Mouse (Mus musculus) hindbrain, embryonic 14.5 days (tissue): ENCODE measurements around the gene Isoc2b. TPM values are rescaled to one million over a fixed set of nuclear protein-coding genes. Genes with fewer than 3 reads are reported as not detected.
"Not testable (repeated sequence)": the region's sequence is repeated elsewhere in the genome, so short reads cannot be mapped to it uniquely, and the experiment has no call there.

Source experiments
- ATAC-seq: fragments of 200-750 bp; cut with Nextera tagmentation; 2 replicates; pipeline ENCODE4 v1.8.0; 2017; ENCODE audit warnings: moderate number of reproducible peaks, mild to moderate bottlenecking, moderate TSS enrichment, moderate library complexity; ENCODE audit not compliant: low FRiP score
- DNase-seq: peaks from one replicate; pipeline ENCODE4 v3.0.0-alpha.2; 2015; ENCODE audit warnings: low spot score
- H3K27ac ChIP-seq: fragments of 300-500 bp; sonication (generic); 2 replicates; pipeline ENCODE4 v1.5.1; 2014; ENCODE audit warnings: mild to moderate bottlenecking, moderate library complexity
- H3K27me3 ChIP-seq: fragments of 300-500 bp; sonication (generic); 2 replicates; pipeline ENCODE4 v1.6.1; 2014; ENCODE audit warnings: mild to moderate bottlenecking, low read length, mixed read lengths; ENCODE audit not compliant: control insufficient read depth, insufficient read depth
- H3K36me3 ChIP-seq: fragments of 300-500 bp; sonication (generic); replicated peaks from 2 replicates; pipeline ENCODE4 v1.6.1; 2014; ENCODE audit not compliant: control insufficient read depth, insufficient read depth
- H3K4me1 ChIP-seq: fragments of 300-500 bp; sonication (generic); replicated peaks from 2 replicates; pipeline ENCODE4 v1.6.1; 2014; ENCODE audit warnings: antibody characterized with exemption, low read length, mixed read lengths; ENCODE audit not compliant: control insufficient read depth, insufficient read depth
- H3K4me2 ChIP-seq: fragments of 300-500 bp; sonication (generic); replicated peaks from 2 replicates; pipeline ENCODE4 v1.6.1; 2014; ENCODE audit warnings: mild to moderate bottlenecking, moderate library complexity
- H3K4me3 ChIP-seq: fragments of 300-500 bp; sonication (generic); replicated peaks from 2 replicates; pipeline ENCODE4 v1.5.1; 2014; ENCODE audit warnings: mild to moderate bottlenecking, low read length
- H3K9ac ChIP-seq: fragments of 300-500 bp; sonication (generic); 2 replicates; pipeline ENCODE4 v1.6.1; 2014
- H3K9me3 ChIP-seq: fragments of 300-500 bp; sonication (generic); 2 replicates; pipeline ENCODE4 v1.6.1; 2016; ENCODE audit warnings: low read length; ENCODE audit not compliant: control insufficient read depth
- WGBS: fragments of 180-500 bp; shearing (Covaris S2); extraction: QIAGEN DNeasy Blood & Tissue Kit; methylation state at CpG from one replicate; pipeline ENCODE4 v1.1.7; 2014; 5-methylcytosine and 5-hydroxymethylcytosine counted together
- polyA plus RNA-seq: library from polyadenylated mRNA; unstranded; fragments of >200 nt; fragmentation: Nextera tagmentation; extraction: Ambion mirVana; gene quantifications from 2 replicates; pipeline ENCODE4 v1.2.1, GENCODE M21; 2014

Isoc2b gene
- polyA plus RNA-seq, 1 experiment from 2014 or later = 3.7 TPM

DNA sequence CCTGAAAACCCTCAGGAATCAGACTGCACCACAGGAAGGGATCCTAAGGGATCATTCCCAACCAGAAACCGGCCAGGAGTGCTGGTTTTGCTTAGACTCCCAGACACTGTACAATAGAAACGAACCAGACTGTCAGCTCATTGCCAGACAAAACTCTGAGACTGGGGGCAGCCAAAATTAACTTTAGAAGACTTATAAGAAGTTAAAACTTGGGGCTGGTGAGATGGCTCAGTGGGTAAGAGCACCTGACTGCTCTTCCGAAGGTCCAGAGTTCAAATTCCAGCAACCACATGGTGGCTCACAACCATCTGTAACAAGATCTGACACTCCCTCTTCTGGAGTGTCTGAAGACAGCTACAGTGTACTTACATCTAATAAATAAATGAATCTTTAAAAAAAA lies 9.1 kb downstream of the Isoc2b start:
- DNase-seq, H3K9ac ChIP-seq, H3K36me3 ChIP-seq, H3K9me3 ChIP-seq, H3K27ac ChIP-seq, H3K27me3 ChIP-seq, H3K4me3 ChIP-seq, H3K4me2 ChIP-seq, H3K4me1 ChIP-seq, ATAC-seq: not testable (repeated sequence)
- WGBS = 72% methylated on average over 3 of the region's 3 CpGs

DNA sequence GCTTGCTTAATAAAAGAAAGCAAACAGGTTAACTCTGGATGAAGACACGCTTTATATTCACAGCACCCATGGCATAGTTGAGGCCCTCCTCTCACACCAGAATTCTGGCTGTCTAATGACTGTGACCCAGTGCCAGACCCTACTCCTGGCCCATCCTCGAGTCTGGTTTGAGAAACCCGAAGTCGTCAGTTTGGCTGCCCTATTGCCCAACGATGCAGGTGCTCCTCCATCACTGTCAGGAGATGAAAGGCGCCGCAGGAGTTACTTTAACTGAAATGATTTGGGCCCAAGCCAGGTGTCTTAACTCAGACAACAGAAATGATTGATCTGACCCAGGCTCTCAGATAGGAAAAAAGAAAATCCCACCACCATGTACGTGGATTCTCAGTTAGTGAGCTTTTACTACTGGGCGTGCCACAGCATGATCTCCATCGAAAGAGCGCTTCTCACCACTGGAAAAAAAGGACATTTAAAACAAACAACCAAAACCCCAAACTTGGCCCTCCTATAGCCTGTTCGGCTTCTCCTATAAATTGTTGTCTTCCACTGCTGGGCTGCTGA lies 10.6 kb downstream of the Isoc2b start:
- Histone ChIP-seq H3K27me3 (no peaks in the 10 kb centered on the region), H3K9ac (no peak overlapping the region), H3K36me3 (no peaks in the 10 kb centered on the region), H3K9me3 (no peaks in the 10 kb centered on the region), H3K4me2 (no peak overlapping the region), H3K27ac (no peak overlapping the region), H3K4me1 (no peaks in the 10 kb centered on the region), H3K4me3 (no peak overlapping the region)
- DNase-seq (no peak), ATAC-seq (no peak)
- 72% methylated on average over 12 of the region's 12 CpGs for WGBS

DNA sequence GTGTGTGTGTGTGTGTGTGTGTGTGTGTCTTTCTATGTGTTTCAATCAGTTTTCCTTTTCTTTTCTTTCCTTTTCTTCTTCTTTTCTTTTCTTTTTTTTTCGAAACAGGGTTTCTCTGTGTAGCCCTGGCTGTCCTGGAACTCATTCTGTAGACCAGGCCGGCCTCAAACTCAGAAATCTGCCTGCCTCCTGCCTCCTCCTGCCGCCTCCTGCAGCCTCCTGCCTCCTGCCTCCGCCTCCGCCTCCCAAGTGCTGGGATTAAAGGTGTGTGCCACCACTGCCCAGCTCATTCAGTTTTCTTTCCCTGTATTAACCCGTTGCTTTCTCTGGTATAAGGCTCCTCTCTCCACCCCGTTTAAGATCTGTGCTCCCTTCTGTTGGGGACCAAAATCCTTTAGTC lies 12.7 kb downstream of the Isoc2b start:
- WGBS = 67% methylated on average over 7 of the region's 7 CpGs
- Histone ChIP-seq H3K4me2 (no peak overlapping the region), H3K9ac (no peak overlapping the region), H3K9me3 (no peaks in the 10 kb centered on the region), H3K27ac (no peak overlapping the region), H3K4me1 (no peaks in the 10 kb centered on the region), H3K27me3 (no peaks in the 10 kb centered on the region), H3K4me3 (no peak overlapping the region), H3K36me3 (no peaks in the 10 kb centered on the region)
- DNase-seq (no peak), ATAC-seq (no peak)

DNA sequence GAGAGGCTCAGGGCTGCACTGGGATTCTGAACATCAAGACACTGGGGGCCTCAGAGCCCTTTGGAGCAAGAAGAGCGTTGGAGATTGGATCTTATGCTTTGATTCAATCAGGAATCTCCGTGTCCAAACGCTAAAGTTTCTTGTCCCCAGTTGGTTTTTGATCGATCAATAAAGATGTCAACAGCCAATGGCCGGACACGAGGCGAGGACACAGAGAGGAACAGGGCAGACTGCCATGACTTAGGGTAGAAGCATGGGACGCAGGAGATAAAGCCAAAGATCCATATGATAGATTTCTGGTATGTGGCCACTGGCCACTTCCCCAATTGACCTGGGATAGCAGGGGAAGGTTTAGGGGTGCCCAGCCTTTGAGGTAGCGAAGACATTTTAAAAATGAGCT lies 13.6 kb downstream of the Isoc2b start:
- no peaks in the 10 kb centered on the region for H3K9me3 ChIP-seq
- no peak overlapping the region for H3K27ac ChIP-seq
- H3K27me3 ChIP-seq = no peaks in the 10 kb centered on the region
- no peaks in the 10 kb centered on the region for H3K4me1 ChIP-seq
- 86% methylated on average over 9 of the region's 9 CpGs for WGBS
- no peak overlapping the region for H3K4me3 ChIP-seq
- no peak for DNase-seq
- H3K4me2 ChIP-seq = no peak overlapping the region
- no peaks in the 10 kb centered on the region for H3K36me3 ChIP-seq
- no peak overlapping the region for H3K9ac ChIP-seq
- no peak for ATAC-seq

DNA sequence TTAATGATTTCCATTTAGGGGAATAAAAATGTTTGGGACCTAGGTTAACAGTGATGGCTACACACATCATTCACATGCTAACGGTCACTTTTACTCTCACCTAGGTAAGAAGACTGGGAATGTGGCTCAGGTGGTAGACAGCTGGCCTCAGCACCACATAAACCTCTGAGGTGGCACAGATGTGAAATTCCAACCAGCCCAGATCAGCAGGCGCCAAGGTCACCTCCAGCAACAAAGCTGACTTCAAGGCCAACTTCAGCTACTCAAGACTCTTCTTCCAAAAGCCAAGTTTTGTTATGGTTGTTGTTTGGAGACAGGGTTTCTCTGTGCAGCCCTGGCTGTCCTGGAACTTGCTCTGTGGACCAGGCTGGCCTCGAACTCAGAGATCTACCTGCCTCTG lies 16.4 kb downstream of the Isoc2b start:
- ATAC-seq (no peak), DNase-seq (no peak)
- Histone ChIP-seq H3K4me1 (no peaks in the 10 kb centered on the region), H3K9ac (no peak overlapping the region), H3K4me2 (no peak overlapping the region), H3K27ac (no peak overlapping the region), H3K36me3 (no peaks in the 10 kb centered on the region), H3K27me3 (no peaks in the 10 kb centered on the region; the same call in 1 of the 2 replicates), H3K4me3 (no peak overlapping the region), H3K9me3 (no peaks in the 10 kb centered on the region)
- 79% methylated on average over 3 of the region's 3 CpGs for WGBS

DNA sequence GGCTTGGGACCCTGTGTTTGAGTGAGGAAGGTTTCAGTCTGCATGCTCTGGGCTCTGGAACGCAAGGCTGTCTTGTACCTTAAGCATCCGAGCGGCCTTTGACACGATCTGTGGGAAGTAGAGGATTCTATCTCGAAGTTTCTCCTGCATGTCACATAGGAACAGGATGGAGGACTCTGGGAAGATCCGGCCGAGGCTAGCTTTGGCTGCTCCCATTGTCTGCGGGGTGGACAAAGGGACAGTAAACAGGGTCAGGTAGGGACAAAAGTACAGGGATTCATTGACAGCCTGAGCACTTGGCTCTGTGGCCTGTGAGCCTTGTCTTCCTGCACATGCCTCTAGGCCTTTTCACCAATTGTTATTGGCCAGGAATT lies 18.8 kb downstream of the Isoc2b start:
- Histone ChIP-seq H3K4me3 (no peak overlapping the region), H3K27ac (no peak overlapping the region), H3K36me3 (no peaks in the 10 kb centered on the region), H3K4me1 (no peaks in the 10 kb centered on the region), H3K9me3 (no peaks in the 10 kb centered on the region), H3K4me2 (no peak overlapping the region), H3K27me3 (no peaks in the 10 kb centered on the region; the same call in 1 of the 2 replicates), H3K9ac (no peak overlapping the region)
- DNase-seq (no peak), ATAC-seq (no peak)
- 71% methylated on average over 8 of the region's 8 CpGs for WGBS

DNA sequence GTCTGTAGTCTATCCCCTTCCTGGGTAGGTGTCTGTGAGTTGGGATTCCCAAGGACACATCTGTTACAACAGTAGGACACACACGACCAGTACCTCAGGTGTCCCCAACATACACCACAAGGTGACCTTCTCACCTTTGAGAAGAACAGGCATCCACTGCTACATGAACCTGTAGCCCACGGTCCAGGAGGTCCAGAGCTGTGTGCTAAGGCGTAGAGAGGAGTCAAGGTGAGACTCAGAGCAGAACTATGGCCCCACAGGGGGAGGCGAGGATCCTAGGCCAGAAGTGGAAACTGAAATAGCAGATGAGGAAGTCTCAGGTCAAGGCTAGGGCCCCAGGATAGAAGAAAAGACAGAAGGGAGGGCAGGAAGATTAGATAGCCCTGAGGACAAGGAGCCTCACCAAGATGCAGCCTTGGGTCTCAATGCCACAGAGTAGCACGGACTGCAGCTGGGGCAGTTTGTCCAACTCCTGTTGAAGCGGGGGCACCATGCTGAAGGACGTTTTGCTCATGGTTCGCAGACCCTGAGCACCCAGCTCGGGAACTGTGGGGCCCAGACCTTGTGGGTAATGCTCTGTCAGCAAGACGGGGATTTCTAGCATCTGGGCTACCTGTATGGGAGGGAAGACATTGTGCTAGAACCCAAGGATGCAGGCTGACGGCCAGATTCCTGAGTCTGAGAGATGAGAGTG lies 19.3 kb downstream of the Isoc2b start:
- Histone ChIP-seq H3K36me3 (no peaks in the 10 kb centered on the region), H3K9ac (no peak overlapping the region), H3K27me3 (no peaks in the 10 kb centered on the region; the same call in 1 of the 2 replicates), H3K4me1 (no peaks in the 10 kb centered on the region), H3K27ac (no peak overlapping the region), H3K4me3 (no peak overlapping the region), H3K9me3 (no peaks in the 10 kb centered on the region), H3K4me2 (no peak overlapping the region)
- no peak for ATAC-seq
- no peak for DNase-seq
- 84% methylated on average over 11 of the region's 11 CpGs for WGBS

DNA sequence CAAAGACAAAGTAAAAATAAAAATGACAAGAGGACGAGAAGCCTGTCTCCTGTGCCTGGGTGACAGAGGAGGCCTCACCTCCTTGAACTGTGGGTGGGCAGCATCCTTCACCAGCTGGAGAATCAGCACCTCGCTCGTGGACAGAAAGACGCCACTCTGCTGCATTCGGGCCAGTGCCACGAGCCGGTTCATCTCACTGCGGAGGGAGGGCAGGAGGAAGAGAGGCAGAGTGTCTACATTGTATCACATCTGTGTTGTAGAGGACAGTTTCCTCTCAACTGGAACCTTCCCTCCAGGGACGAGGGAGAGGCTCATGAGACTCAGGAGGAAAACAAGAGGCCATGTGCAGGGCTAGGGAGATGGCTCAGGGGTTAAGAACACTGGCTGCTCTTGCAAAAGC lies 20.7 kb downstream of the Isoc2b start:
- no peaks in the 10 kb centered on the region for H3K36me3 ChIP-seq
- no peak for ATAC-seq
- no peak overlapping the region for H3K4me3 ChIP-seq

DNA sequence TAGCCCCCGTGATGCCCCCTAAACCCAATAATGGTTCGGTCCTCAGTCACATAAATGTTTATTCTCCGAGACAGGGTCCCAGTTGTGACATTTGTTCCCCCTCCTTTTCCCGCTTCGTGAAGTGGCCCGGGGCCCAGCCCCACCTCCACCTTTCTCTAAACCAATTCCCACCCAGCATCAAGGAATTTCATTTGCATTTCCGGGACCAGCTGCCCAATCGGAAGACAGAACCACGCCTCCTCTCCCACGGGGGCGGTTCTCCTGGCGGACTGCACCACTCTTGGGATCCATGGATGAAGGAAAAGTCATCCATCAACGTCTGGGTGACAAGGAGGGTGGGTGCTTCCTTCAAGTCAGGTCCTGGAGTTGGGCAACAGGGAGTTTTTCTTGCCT lies 25.1 kb downstream of the Isoc2b start:
- WGBS = under 1% methylated on average over 13 of the region's 13 CpGs
- Histone ChIP-seq H3K4me2 (peak overlapping the region; percentile 65), H3K27me3 (no peaks in the 10 kb centered on the region), H3K9ac (peak overlapping the region; percentile 64), H3K27ac (peak overlapping the region; percentile 80), H3K9me3 (no peaks in the 10 kb centered on the region), H3K4me3 (peak overlapping the region; percentile 64), H3K4me1 (peaks cover 18% of the 10 kb centered on the region), H3K36me3 (no peaks in the 10 kb centered on the region)
- DNase-seq (peak; percentile 89), ATAC-seq (peak; percentile 86)

More for the DNA sequence above, 20.7 kb downstream of the Isoc2b start:
- 67% methylated on average over 9 of the region's 9 CpGs for WGBS
- no peaks in the 10 kb centered on the region; the same call in 1 of the 2 replicates for H3K27me3 ChIP-seq
- no peaks in the 10 kb centered on the region for H3K4me1 ChIP-seq
- no peak overlapping the region for H3K9ac ChIP-seq
- H3K9me3 ChIP-seq = no peaks in the 10 kb centered on the region
- H3K27ac ChIP-seq = no peak overlapping the region
- H3K4me2 ChIP-seq = no peak overlapping the region
- DNase-seq = no peak
